In genomic region chr7:80149356-80149755, GRCm38 (mm10) we compare ENCODE assay signal across 9 mouse cellular contexts. TPM values are rescaled to one million over a fixed set of nuclear protein-coding genes. Genes with fewer than 3 reads are reported as not detected.
DNase-seq lines count a peak whose midpoint lies in the region; ATAC-seq lines count a peak whose summit lies in the region.
"Had no signal": no experiment of that assay in that cellular context is flagged by ENCODE, and none has a peak within 500 bp of the region (broad histone marks: within the 10 kb centered on the region; RNA-seq: fewer than 3 reads in every experiment).

No protein-coding gene starts in this region.

- H3K9me3 ChIP-seq in liver, embryonic 12.5 days (replicated peaks), result no peaks in the 10 kb centered on the region
- no peaks in the 10 kb centered on the region for H3K9me3 ChIP-seq in liver, embryonic 11.5 days (ENCODE audit: control insufficient read depth, low read length)
- no peaks in the 10 kb centered on the region for H3K9me3 ChIP-seq in forebrain, embryonic 14.5 days (replicated peaks; ENCODE audit: control insufficient read depth, low read length)
- no peaks in the 10 kb centered on the region for H3K9me3 ChIP-seq in intestine, embryonic 15.5 days

- peak overlapping the region; percentile 3; the same call in 1 of the 2 replicates for H3K4me2 ChIP-seq in liver, embryonic 12.5 days
- H3K4me2 ChIP-seq in liver, embryonic 11.5 days, result no peak overlapping the region
- peak overlapping the region; percentile 28 for H3K4me2 ChIP-seq in forebrain, embryonic 14.5 days (ENCODE audit: low read length)
- H3K4me2 ChIP-seq in intestine, embryonic 15.5 days (replicated peaks), result no peak overlapping the region

- no peak overlapping the region for H3K4me3 ChIP-seq in liver, embryonic 12.5 days
- H3K4me3 ChIP-seq in liver, embryonic 11.5 days (ENCODE audit: low read depth, low read length), result no peak overlapping the region
- no peak overlapping the region for H3K4me3 ChIP-seq in forebrain, embryonic 14.5 days (ENCODE audit: low read depth, low read length)
- no peak overlapping the region for H3K4me3 ChIP-seq in intestine, embryonic 15.5 days (replicated peaks)

- H3K27ac ChIP-seq in liver, embryonic 12.5 days, result no peak overlapping the region
- H3K27ac ChIP-seq in liver, embryonic 11.5 days (ENCODE audit: low read depth, low read length), result no peak overlapping the region
- peak overlapping the region; percentile 76 for H3K27ac ChIP-seq in forebrain, embryonic 14.5 days (ENCODE audit: low read depth, low read length)
- no peak overlapping the region for H3K27ac ChIP-seq in intestine, embryonic 15.5 days
- H3K27ac ChIP-seq: liver, embryonic 14.5 days had no signal

- 64% methylated on average over 9 of the region's 9 CpGs for WGBS in liver, embryonic 12.5 days (ENCODE audit: insufficient replicate concordance)
- 64% methylated on average over 9 of the region's 9 CpGs for WGBS in liver, embryonic 11.5 days
- WGBS in forebrain, embryonic 14.5 days, result 24% methylated on average over 9 of the region's 9 CpGs
- WGBS in intestine, embryonic 15.5 days, result 46% methylated on average over 9 of the region's 9 CpGs

- ATAC-seq in liver, embryonic 12.5 days, result no peak
- no peak for ATAC-seq in liver, embryonic 11.5 days (replicated peaks; ENCODE audit: low FRiP score)
- ATAC-seq in forebrain, embryonic 14.5 days, result peak; percentile 87
- no peak for ATAC-seq in intestine, embryonic 15.5 days

- no peaks in the 10 kb centered on the region for H3K27me3 ChIP-seq in liver, embryonic 12.5 days (replicated peaks)
- H3K27me3 ChIP-seq in liver, embryonic 11.5 days (replicated peaks; ENCODE audit: control insufficient read depth, insufficient read depth, low read length), result no peaks in the 10 kb centered on the region
- no peaks in the 10 kb centered on the region for H3K27me3 ChIP-seq in forebrain, embryonic 14.5 days (replicated peaks; ENCODE audit: control insufficient read depth, insufficient read depth, low read length)
- no peaks in the 10 kb centered on the region for H3K27me3 ChIP-seq in intestine, embryonic 15.5 days (replicated peaks)

- no peak overlapping the region for H3K9ac ChIP-seq in liver, embryonic 12.5 days
- no peak overlapping the region for H3K9ac ChIP-seq in liver, embryonic 11.5 days (ENCODE audit: low read depth, low read length)
- no peak overlapping the region; the same call in 1 of the 2 replicates for H3K9ac ChIP-seq in forebrain, embryonic 14.5 days (ENCODE audit: low read length)
- H3K9ac ChIP-seq in intestine, embryonic 15.5 days, result no peak overlapping the region
- H3K9ac ChIP-seq: liver, embryonic 14.5 days had no signal

- no peak for DNase-seq in liver, embryonic 11.5 days (ENCODE audit: low spot score)
- peak; percentile 90 for DNase-seq in forebrain, embryonic 14.5 days (ENCODE audit: low spot score)
- peak; percentile 76 to 80 for DNase-seq in layer of hippocampus, postnatal 36 days
- DNase-seq in right cerebral cortex, postnatal 14 days, result peak; percentile 55
- no peak for DNase-seq in urinary bladder, postnatal 10 days (ENCODE audit: low spot score)
- DNase-seq in adrenal gland, postnatal 25 days, result no peak

- peaks cover 54% of the 10 kb centered on the region for H3K4me1 ChIP-seq in liver, embryonic 12.5 days
- peaks cover 22% of the 10 kb centered on the region for H3K4me1 ChIP-seq in liver, embryonic 11.5 days (replicated peaks; ENCODE audit: control insufficient read depth, insufficient read depth, low read length)
- H3K4me1 ChIP-seq in forebrain, embryonic 14.5 days (ENCODE audit: control insufficient read depth, insufficient read depth, low read length), result peaks cover 5% of the 10 kb centered on the region; the same call in 1 of the 2 replicates
- 0 out of 2 replicates have a peak, but pooled peaks cover 3% of the 10 kb centered on the region for H3K4me1 ChIP-seq in intestine, embryonic 15.5 days (replicated peaks)

- no peaks in the 10 kb centered on the region for H3K36me3 ChIP-seq in liver, embryonic 12.5 days
- H3K36me3 ChIP-seq in liver, embryonic 11.5 days (ENCODE audit: control insufficient read depth, insufficient read depth, low read length), result no peaks in the 10 kb centered on the region
- H3K36me3 ChIP-seq in forebrain, embryonic 14.5 days (ENCODE audit: control insufficient read depth, insufficient read depth, low read length), result no peaks in the 10 kb centered on the region
- H3K36me3 ChIP-seq in intestine, embryonic 15.5 days, result no peaks in the 10 kb centered on the region

RNA-seq across cellular contexts. Expression of gene Idh2, which starts 34.2 kb away (rescaled TPM):
- polyA plus RNA-seq in liver, embryonic 12.5 days (2016; fragmentation: Nextera tagmentation; extraction: Ambion mirVana), result 158 and 160 TPM in 2 replicates
- 259 and 268 TPM in 2 replicates for polyA plus RNA-seq in liver, embryonic 11.5 days (2014; fragmentation: Nextera tagmentation; extraction: Ambion mirVana)
- 315 and 338 TPM in 2 replicates for polyA plus RNA-seq in forebrain, embryonic 14.5 days (2014; fragmentation: Nextera tagmentation; extraction: Ambion mirVana)
- total RNA-seq in layer of hippocampus, postnatal 36 days (2021), result 10 to 100 TPM; 57.6 to 61.5 TPM
- 520 and 568 TPM in 2 replicates for polyA plus RNA-seq in intestine, embryonic 15.5 days (2015; fragmentation: Nextera tagmentation; extraction: Ambion mirVana)
- total RNA-seq in adrenal gland, postnatal 25 days (2021), result 152 and 173 TPM in 2 replicates

RNA-seq across cellular contexts. Expression of gene Sema4b, which starts 37.3 kb away (rescaled TPM):
- polyA plus RNA-seq in liver, embryonic 12.5 days (2016; fragmentation: Nextera tagmentation; extraction: Ambion mirVana), result 16.9 and 17.9 TPM in 2 replicates
- 11.7 and 12.9 TPM in 2 replicates for polyA plus RNA-seq in liver, embryonic 11.5 days (2014; fragmentation: Nextera tagmentation; extraction: Ambion mirVana)
- 11.6 and 12.8 TPM in 2 replicates for polyA plus RNA-seq in forebrain, embryonic 14.5 days (2014; fragmentation: Nextera tagmentation; extraction: Ambion mirVana)
- total RNA-seq in layer of hippocampus, postnatal 36 days (2021), result 10 to 100 TPM; 21.6 to 24.1 TPM
- 16.8 and 16.9 TPM in 2 replicates for polyA plus RNA-seq in intestine, embryonic 15.5 days (2015; fragmentation: Nextera tagmentation; extraction: Ambion mirVana)
- 68.9 and 70.0 TPM in 2 replicates for total RNA-seq in adrenal gland, postnatal 25 days (2021)

Comparison
In these comparisons a context has a peak if more than half of its experiments do, and no peak if none do; other contexts are left out.
1. H3K4me2 ChIP-seq: peak in liver, embryonic 12.5 days (single experiment) and forebrain, embryonic 14.5 days (single experiment); none in liver, embryonic 11.5 days (single experiment) and intestine, embryonic 15.5 days (single experiment).
2. DNase-seq: peak in forebrain, embryonic 14.5 days (single experiment), layer of hippocampus, postnatal 36 days (2 of 2) and right cerebral cortex, postnatal 14 days (single experiment); none in liver, embryonic 11.5 days (single experiment), urinary bladder, postnatal 10 days (single experiment) and adrenal gland, postnatal 25 days (single experiment).